Mouse (Mus musculus): ENCODE data around the gene Gm11733. TPM values are rescaled to one million over a fixed set of nuclear protein-coding genes. Genes with fewer than 3 reads are reported as not detected.
A peak's percentile ranks its signal among the peaks of the same experiment; 100 is the strongest.

The Gm11733 gene
- not detected in 2 replicates for polyA plus RNA-seq (2012; rRNA removed)

DNA sequence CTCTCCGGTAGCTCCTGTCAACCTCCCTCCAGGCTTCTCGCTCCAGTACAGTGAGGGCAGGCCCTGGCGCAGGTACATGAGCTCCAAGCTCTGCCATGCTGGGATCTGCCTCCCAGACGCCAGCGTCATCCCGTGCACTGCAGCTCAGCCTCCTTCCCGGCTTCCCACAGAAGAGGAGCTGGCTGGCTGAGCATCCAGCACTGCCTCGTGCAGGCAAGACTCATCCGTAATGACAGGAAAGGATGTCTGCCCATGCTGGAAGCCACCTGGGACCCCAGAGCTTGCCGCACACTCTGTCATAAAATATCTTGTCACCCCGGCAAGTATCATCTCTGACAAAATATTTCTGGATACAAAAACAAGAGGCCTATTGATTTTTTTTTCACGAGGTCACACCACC is at the start of gene Gm11733:
Gene Gm11733, plus strand, starts transcription at position 171 of the 400 bp plus-strand sequence.
- WGBS, result 59% methylated on average over 12 of the region's 12 CpGs

DNA sequence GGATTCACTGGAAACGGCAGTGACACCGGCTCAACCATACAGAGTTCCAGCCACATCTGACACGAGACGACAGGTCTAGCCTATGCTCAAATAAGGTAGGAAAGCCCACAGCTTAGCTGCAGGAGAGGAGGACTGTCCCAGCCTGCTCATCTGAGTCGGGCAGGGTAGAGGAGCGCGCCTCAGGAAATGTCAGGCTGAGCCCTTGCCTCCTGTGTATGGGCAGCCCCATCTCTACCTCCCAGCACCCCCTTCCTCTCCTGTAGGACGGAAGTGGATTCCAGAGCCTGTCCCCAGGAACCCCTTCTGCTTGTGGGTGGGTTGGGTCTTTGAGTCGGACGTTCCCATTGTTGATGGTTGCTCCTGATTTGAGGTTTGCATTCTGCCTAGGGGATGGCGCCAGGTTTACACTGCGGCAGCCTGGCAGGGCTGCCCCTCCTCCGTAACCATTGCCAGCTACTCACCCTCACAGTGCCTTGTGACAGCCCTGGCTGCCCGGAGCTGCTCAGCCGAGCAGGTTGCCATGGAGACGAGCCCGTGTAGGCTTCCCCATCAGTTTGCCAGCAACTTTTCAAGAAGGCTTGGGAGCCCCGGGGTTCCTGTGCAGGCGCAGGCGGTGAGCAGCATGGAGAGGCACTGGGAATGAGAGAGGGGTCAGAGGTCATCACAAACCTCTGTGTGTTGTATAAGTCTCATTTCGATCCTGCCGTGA is 47.6 kb upstream of the Gm11733 start:
- DNase-seq, result no peak
- TF ChIP-seq POLR2A (IDR thresholded peaks at IDR 0.05; ENCODE audit: borderline replicate concordance, extremely low read depth, low read depth, low read length) (no peak), CTCF (IDR thresholded peaks at IDR 0.05; ENCODE audit: insufficient read depth, low read length) (no peak)
- 25% methylated on average over 22 of the region's 22 CpGs for WGBS

More for the DNA sequence above, at the start of gene Gm11733:
- Histone ChIP-seq H3K4me1 (ENCODE audit: control insufficient read depth, insufficient read depth, low read length) (peaks cover 4% of the 10 kb centered on the region; the same call in 1 of the 2 replicates), H3K4me3 (replicated peaks; ENCODE audit: extremely low read depth, low read depth, low read length) (peak within 1 kb of the TSS; percentile 0)
- no peak for DNase-seq
- no peak for TF ChIP-seq CTCF (IDR thresholded peaks at IDR 0.05; ENCODE audit: insufficient read depth, low read length)
- TF ChIP-seq POLR2A (IDR thresholded peaks at IDR 0.05; ENCODE audit: borderline replicate concordance, extremely low read depth, low read depth, low read length), result no peak

GRCm38 (mm10) chr11:117437110-117437490 is 47.1 kb upstream of the Gm11733 start:
- Histone ChIP-seq H3K4me3 (replicated peaks; ENCODE audit: extremely low read depth, low read depth, low read length) (no peak overlapping the region), H3K4me1 (ENCODE audit: control insufficient read depth, insufficient read depth, low read length) (no peaks in the 10 kb centered on the region)
- DNase-seq, result no peak
- 53% methylated on average over 7 of the region's 7 CpGs for WGBS
- TF ChIP-seq CTCF (IDR thresholded peaks at IDR 0.05; ENCODE audit: insufficient read depth, low read length), result no peak

More for the DNA sequence above, 47.6 kb upstream of the Gm11733 start:
- Histone ChIP-seq H3K4me1 (ENCODE audit: control insufficient read depth, insufficient read depth, low read length) (no peaks in the 10 kb centered on the region), H3K4me3 (replicated peaks; ENCODE audit: extremely low read depth, low read depth, low read length) (no peak overlapping the region)

- no peak for DNase-seq
- H3K4me3 ChIP-seq (replicated peaks; ENCODE audit: extremely low read depth, low read depth, low read length), result no peak overlapping the region
- WGBS, result 55% methylated on average over 6 of the region's 6 CpGs
- TF ChIP-seq CTCF (IDR thresholded peaks at IDR 0.05; ENCODE audit: insufficient read depth, low read length) (no peak), POLR2A (IDR thresholded peaks at IDR 0.05; ENCODE audit: borderline replicate concordance, extremely low read depth, low read depth, low read length) (no peak)
- no peaks in the 10 kb centered on the region for H3K4me1 ChIP-seq (ENCODE audit: control insufficient read depth, insufficient read depth, low read length)
Measured at GRCm38 (mm10) chr11:117438363-117438762, 45.8 kb upstream of the Gm11733 start.

DNA sequence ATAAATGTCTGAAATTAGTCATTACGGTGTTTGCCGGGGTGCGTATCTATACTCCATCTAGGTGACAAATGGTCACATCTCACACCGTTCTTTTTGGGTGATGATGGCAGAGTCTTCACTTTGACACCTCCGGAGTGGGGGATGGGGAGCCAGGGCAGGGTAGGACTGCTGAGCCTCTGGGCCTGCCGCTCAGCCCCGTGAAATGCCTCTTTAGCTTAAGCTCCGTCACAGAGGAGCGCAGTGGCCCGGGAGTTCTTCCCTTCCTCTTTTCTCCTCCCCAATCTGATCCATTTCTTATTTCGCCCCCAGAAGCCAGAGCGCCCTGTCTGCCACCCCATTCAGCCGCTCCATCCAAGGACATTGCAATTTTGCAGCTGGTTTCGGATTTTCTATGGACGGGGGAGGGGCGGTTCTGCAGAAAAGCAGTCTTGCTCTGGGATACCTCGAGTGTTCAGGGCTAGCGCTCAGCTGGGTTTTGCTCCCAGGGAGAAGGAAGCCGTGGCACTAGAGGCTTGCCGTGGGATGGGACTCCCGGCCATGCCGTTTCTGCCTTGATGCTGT is 43.2 kb upstream of the Gm11733 start:
- 17% methylated on average over 22 of the region's 22 CpGs for WGBS

GRCm38 (mm10) chr11:117444090-117444489 is 40.1 kb upstream of the Gm11733 start:
- Histone ChIP-seq H3K4me1 (ENCODE audit: control insufficient read depth, insufficient read depth, low read length) (no peaks in the 10 kb centered on the region), H3K4me3 (replicated peaks; ENCODE audit: extremely low read depth, low read depth, low read length) (no peak overlapping the region)
- 89% methylated on average over 2 of the region's 2 CpGs for WGBS
- no peak for DNase-seq
- no peak for TF ChIP-seq POLR2A (IDR thresholded peaks at IDR 0.05; ENCODE audit: borderline replicate concordance, extremely low read depth, low read depth, low read length)
- TF ChIP-seq CTCF (IDR thresholded peaks at IDR 0.05; ENCODE audit: insufficient read depth, low read length), result no peak

More for the DNA sequence above, 43.2 kb upstream of the Gm11733 start:
- no peaks in the 10 kb centered on the region for H3K4me1 ChIP-seq (ENCODE audit: control insufficient read depth, insufficient read depth, low read length)
- no peak overlapping the region for H3K4me3 ChIP-seq (replicated peaks; ENCODE audit: extremely low read depth, low read depth, low read length)
- no peak for DNase-seq
- TF ChIP-seq CTCF (IDR thresholded peaks at IDR 0.05; ENCODE audit: insufficient read depth, low read length), result no peak
- no peak for TF ChIP-seq POLR2A (IDR thresholded peaks at IDR 0.05; ENCODE audit: borderline replicate concordance, extremely low read depth, low read depth, low read length)

DNA sequence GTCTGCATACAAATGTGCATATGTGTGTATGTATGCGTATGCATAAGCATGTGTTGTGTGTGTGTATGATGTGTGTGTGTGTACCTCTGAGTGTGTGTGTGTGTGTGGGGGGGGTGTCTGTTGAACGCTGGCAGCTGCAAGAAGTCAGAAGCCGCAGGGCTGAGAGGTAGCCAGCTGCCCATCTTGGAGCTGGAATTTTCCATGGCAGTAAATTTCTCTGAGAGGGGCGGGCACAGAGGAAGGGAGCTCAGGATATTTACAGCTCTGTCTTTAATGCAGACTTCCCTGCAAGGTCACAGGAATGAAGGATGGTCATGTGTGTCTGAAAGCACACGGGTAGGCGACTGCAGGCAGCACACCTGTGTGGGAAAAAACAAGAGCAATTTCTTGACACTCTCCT is 38.5 kb upstream of the Gm11733 start:
- Histone ChIP-seq H3K4me3 (replicated peaks; ENCODE audit: extremely low read depth, low read depth, low read length) (no peak overlapping the region), H3K4me1 (ENCODE audit: control insufficient read depth, insufficient read depth, low read length) (no peaks in the 10 kb centered on the region)
- WGBS, result 57% methylated on average over 6 of the region's 6 CpGs
- TF ChIP-seq CTCF (IDR thresholded peaks at IDR 0.05; ENCODE audit: insufficient read depth, low read length) (no peak), POLR2A (IDR thresholded peaks at IDR 0.05; ENCODE audit: borderline replicate concordance, extremely low read depth, low read depth, low read length) (no peak)
- no peak for DNase-seq

- Histone ChIP-seq H3K4me3 (replicated peaks; ENCODE audit: extremely low read depth, low read depth, low read length) (no peak overlapping the region), H3K4me1 (ENCODE audit: control insufficient read depth, insufficient read depth, low read length) (no peaks in the 10 kb centered on the region)
- DNase-seq, result no peak
- WGBS, result 39% methylated on average over 10 of the region's 10 CpGs
- TF ChIP-seq POLR2A (IDR thresholded peaks at IDR 0.05; ENCODE audit: borderline replicate concordance, extremely low read depth, low read depth, low read length) (no peak), CTCF (IDR thresholded peaks at IDR 0.05; ENCODE audit: insufficient read depth, low read length) (no peak)
Measured at GRCm38 (mm10) chr11:117454086-117454485, 30.1 kb upstream of the Gm11733 start.

GRCm38 (mm10) chr11:117459148-117459547 is 25.0 kb upstream of the Gm11733 start:
- no peak for TF ChIP-seq POLR2A (IDR thresholded peaks at IDR 0.05; ENCODE audit: borderline replicate concordance, extremely low read depth, low read depth, low read length)
- no peak for TF ChIP-seq CTCF (IDR thresholded peaks at IDR 0.05; ENCODE audit: insufficient read depth, low read length)

More at GRCm38 (mm10) chr11:117459148-117459547, 25.0 kb upstream of the Gm11733 start:
- WGBS, result 3% methylated on average over 8 of the region's 8 CpGs
- no peak for DNase-seq
- Histone ChIP-seq H3K4me3 (replicated peaks; ENCODE audit: extremely low read depth, low read depth, low read length) (no peak overlapping the region), H3K4me1 (ENCODE audit: control insufficient read depth, insufficient read depth, low read length) (no peaks in the 10 kb centered on the region)

Data from lung, adult 2 months (tissue).